Mouse (Mus musculus): ENCODE measurements around the gene Qrich1. TPM values are rescaled to one million over a fixed set of nuclear protein-coding genes. Genes with fewer than 3 reads are reported as not detected.

Gene Qrich1
- total RNA-seq, 1 experiment from 2014 or later: 131 TPM

DNA sequence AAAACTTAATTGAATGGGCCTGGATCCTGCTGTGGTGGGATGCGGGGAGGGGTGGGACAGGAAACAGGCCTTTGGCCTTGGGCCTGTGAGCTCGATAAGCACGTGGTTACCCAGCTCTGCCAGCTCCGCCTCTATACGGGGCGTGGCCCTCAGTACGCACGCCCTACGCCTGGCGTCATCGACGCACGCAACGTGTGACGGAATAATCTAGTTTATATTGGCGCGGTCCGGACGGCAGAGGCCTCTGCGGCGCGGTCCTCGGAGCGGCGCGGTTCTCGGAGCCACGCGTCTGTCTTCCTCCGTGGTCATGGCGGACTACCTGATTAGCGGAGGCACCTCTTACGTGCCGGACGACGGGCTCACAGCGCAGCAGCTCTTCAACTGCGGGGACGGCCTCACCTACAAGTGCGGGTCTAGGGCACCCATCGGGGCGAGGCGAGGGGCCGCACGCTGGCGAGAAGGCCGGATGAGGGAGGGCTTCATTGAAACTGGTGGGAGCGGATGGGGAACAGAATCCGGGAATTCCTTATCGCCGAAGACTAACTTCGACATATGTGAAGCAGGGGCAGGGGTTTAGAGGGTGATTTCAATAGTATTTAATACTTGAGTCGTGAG, 43.7 kb downstream of the Qrich1 start, which contains the start of gene Impdh2:
Gene Impdh2 (plus strand): TSS at position 60 of the 615 bp plus-strand sequence.
- ATAC-seq (replicated peaks; ENCODE audit: low read depth, poor library complexity, severe bottlenecking): peak; percentile 96

DNA sequence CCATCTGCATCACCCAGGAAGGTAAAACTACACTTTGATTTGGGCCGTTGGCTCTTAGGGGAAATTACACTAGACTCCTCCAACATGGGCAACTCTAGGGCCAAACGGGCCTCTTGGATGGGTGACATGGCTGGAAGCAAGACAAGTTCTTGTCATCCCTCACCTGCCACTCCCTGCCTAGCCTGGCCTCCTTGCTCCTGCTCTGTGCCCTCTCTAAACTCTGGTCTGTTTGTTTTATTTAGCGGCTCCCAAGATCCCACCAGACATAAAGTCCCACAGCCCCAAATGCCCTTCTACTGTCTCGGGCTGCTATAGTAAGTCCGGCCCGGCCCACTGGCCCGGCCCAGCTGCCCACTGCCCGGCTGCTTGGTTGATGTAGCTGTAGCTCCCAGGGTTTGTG, 47.1 kb downstream of the Qrich1 start:
- no peak for ATAC-seq (replicated peaks; ENCODE audit: low read depth, poor library complexity, severe bottlenecking)

DNA sequence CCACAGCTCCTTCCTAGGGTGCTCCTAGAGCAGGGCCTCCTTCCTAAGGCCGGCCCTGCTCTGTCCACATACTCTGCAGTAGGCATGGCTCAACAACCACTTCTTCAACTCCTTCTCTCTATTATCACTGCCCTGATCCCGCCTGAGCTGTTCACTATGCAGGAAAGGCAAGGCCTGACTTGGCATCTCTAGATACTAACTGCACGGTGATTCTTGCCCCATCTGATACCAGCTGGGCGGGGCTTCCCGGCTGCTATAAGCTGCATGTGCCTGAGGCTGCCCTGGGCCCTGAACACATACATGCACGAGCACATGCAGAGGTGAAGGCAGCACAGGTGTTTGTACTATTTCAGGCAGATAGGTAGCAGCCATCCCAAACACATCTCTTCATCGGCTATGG, 47.5 kb downstream of the Qrich1 start:
- no peak for ATAC-seq (replicated peaks; ENCODE audit: low read depth, poor library complexity, severe bottlenecking)

GRCm38 (mm10) chr9:108565881-108566814, 49.5 kb downstream of the Qrich1 start:
- 0 out of 2 replicates have a peak, but pooled peaks have one; percentile 0 for ATAC-seq (replicated peaks; ENCODE audit: low read depth, poor library complexity, severe bottlenecking)

DNA sequence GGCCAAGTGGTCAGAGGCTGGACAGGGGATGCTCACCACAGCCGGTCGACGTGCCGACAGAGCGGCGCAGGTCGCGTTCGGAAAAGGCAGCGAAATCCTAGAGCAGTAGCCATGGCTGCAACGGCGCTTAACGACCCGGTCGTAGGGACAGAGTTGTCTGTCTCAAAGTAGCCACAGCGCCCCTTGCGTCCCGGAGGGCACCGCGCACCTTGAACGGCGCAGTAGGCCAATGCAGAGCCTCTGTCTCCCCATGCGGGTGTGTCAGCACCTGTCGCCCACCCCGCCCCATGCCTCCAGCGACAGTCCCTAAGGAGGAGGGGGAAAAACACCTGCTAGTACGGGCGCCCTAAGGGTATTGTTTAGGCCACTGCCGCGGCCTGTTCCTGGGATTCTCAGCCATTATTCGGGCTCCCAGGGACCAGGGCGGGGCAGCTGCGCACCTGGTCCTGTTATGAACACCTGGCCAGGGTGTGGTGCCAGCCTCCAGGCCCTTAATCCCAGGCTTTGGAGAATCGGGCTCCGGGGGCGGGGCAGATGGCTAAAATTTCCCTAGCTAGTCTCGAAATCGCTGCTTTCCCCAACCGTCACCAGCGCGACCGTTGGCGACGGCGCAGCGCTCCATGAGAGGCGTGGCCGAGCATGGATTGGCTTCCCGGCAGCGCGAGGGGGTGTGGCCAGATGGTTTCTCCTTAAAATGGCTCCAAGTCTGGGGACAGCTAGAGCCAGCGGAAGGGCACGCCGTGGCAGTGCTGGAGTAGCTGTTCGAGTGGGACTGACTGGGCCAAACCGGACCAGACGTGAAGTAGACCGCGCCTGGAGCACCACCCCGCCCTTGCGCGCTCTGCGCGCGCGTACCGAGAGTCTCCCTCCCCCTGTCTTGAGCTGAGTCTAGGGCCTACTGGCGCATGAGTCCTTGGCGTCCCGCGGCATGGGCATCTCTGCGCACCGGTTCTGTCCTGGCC, 50.5 kb downstream of the Qrich1 start, which contains the start of gene Ndufaf3:
Gene Ndufaf3 (minus strand): TSS at position 620 of the 962 bp plus-strand sequence.
- peak; percentile 61 for ATAC-seq (replicated peaks; ENCODE audit: low read depth, poor library complexity, severe bottlenecking)

GRCm38 (mm10) chr9:108567931-108568419, 51.4 kb downstream of the Qrich1 start:
- ATAC-seq (replicated peaks; ENCODE audit: low read depth, poor library complexity, severe bottlenecking): no peak

DNA sequence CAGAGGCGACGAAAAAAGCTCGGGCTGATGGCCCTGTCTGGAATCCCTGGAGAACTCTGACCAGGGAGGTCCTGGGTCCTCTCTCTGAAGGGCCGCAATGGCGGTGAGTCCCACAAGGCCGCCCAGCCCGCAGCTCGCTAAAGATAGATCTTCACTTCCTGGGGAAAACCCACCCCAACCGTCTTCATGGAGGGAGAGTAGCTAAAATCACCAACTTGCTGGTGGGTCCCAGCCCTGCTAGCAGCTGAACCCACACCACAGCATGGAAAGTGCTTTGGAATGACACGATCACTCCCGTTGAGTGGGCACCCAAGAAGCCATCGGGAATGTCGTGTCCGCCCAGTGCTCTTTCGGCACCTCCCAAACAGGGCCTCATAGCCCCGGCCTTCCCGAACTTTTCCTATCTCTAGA, 51.9 kb downstream of the Qrich1 start:
- no peak for ATAC-seq (replicated peaks; ENCODE audit: low read depth, poor library complexity, severe bottlenecking)

GRCm38 (mm10) chr9:108569381-108570206, 53.0 kb downstream of the Qrich1 start, which contains the start of gene Dalrd3:
Gene Dalrd3, plus strand, starts transcription at chr9:108569886.
- ATAC-seq (replicated peaks; ENCODE audit: low read depth, poor library complexity, severe bottlenecking): peak; percentile 45

DNA sequence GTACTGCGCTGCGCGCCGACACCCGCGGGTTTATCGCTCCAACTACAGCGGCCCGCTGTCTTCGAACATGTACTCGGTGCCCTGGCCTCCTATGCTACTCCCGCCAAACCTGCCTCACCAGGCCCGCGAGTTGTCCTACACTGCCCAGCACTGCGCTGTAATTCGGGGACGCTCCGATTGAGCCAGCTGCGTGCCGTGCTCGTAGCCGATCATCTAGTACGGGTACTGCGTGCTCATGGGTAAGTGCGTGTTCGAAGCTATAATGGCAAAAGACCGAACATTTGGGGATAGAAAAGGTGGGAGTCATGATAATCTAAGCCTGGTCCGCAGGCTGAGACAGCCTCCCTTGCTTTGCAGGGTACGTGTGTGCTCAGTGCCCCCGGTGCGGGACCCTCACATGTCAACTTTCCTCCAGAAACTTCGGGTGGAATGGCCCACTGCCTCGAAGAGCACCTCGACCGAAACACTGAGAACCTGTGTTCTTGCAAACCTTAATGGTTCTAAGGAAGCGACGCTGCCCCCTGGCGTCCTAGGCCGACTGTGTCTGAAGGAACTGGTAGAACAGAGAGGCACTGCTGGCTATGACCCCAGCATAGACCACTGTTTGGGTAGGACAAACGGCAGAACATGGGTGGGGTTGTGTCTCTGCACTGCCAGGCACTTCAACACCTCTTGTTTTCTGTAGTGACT, 53.7 kb downstream of the Qrich1 start:
- ATAC-seq (replicated peaks; ENCODE audit: low read depth, poor library complexity, severe bottlenecking): peak; percentile 22

DNA sequence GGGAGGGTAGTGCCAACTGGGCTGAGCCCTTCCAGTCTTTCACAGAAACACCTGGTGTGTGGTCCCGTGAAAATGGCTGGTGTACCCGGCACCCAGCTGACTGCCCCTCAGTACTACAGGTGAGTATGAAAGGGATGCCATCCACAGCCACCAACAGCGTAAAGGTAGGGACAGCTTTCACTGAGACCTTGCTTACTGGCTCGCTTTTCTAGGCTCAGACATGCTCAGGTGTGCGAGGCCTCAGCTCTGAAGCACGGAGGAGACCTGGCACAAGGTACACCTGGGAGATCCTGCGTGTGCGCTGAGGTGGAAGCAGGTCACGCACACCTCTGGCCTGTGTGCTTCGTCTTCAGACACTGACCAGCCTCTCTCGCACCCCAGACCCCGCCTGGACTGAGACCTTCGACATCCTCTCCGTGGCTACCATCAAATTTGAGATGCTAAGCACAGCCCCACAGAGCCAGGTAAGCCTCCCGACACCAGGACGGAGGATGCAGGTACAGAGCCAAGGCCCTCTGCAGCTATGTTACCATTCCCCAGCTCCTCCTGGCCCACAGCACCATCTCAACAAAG, 54.9 kb downstream of the Qrich1 start:
- ATAC-seq (replicated peaks; ENCODE audit: low read depth, poor library complexity, severe bottlenecking): no peak

GRCm38 (mm10) chr9:108572321-108572720, 55.7 kb downstream of the Qrich1 start:
- no peak for ATAC-seq (replicated peaks; ENCODE audit: low read depth, poor library complexity, severe bottlenecking)

DNA sequence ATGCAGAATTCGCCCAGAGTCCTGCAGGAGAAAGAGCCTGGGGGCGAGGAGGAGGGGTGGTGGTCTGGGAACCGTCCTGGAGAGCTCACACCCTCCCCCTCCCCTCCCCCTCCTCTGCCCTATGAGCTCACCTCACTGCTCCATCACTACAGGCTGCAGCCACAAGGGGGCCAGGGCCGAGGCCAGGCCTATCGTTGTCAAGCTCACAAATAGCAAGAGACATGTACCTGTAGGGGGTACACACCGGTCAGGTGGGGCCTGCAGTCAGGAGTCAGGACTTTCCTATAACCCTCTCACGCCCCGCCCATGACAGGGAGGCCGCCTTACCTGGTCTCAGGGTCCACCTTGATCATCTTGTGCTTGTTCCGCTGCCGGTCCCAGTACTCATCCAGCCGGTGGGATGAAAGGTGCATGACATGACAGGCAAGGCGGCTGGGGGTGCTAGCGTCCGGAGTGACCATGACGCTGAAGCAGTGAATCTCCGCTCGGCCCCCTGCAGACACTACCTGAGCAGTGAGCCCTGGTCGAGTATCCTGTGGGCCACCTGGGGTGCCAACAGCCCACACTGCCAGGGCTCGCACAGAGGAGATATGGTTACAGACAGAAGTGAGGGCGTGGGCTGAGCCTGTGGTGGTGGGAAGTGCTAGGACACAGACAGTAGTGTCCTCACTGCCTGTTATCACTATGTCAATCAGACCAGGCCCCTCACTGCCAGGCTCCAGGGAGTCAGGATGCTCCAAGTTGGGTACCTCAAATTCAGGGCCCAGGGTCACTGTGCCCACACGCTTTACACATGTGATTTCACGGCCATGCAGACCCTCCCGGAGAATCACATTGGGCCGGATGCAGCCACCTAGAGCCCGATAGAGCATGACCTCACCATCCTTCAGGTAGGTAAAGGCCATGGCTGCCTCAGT, 57.4 kb downstream of the Qrich1 start:
- 0 out of 2 replicates have a peak, but pooled peaks have one; percentile 7 for ATAC-seq (replicated peaks; ENCODE audit: low read depth, poor library complexity, severe bottlenecking)

- no peak for ATAC-seq (replicated peaks; ENCODE audit: low read depth, poor library complexity, severe bottlenecking)
Observed at GRCm38 (mm10) chr9:108574921-108575320, 58.3 kb downstream of the Qrich1 start.

DNA sequence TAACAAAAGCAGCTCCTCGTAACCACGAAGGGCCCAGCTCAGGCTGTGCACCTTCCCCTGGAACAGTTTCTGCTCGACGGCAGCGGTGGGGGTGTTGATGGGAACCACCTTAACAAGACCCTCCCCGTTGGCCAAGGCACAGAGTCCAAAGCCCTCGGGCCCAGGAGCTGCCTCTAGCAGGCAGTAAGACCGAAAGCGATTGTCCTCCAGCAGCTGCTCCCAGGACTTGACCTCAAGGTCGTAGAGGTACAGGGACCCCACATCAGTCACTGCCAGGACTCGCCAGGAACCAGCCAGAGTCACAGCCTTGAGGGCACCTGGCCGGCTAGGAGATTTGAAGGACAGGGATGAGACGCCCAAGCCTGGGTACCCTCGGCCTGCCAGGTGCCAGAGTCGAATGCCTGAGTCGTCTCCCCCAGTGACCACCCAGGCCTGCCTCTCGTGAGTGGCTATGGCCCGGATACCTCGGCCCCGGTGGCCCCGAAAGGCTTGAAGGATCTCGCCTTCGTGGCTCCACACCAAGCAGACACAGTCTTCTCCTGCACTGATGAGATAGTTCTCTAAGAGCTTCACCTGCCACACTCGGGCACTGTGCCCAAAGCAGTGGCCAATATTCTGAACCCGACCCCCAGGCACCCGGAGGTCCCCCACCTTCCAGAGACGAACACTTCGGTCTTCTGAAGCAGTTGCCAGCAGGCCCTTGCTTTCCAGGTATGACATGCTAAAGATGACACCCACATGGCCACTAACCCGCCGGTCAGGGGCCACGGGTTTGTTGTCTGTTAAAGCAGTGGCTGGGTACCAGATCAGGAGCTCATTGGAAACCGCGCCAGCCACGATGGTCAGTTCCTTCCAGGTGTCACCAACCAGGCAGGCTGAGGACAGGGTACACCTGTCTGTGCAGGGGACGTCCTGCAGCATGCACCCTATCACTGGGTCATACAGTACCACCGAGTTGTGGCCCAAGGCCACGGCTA, 59.0 kb downstream of the Qrich1 start:
- ATAC-seq (replicated peaks; ENCODE audit: low read depth, poor library complexity, severe bottlenecking): no peak

DNA sequence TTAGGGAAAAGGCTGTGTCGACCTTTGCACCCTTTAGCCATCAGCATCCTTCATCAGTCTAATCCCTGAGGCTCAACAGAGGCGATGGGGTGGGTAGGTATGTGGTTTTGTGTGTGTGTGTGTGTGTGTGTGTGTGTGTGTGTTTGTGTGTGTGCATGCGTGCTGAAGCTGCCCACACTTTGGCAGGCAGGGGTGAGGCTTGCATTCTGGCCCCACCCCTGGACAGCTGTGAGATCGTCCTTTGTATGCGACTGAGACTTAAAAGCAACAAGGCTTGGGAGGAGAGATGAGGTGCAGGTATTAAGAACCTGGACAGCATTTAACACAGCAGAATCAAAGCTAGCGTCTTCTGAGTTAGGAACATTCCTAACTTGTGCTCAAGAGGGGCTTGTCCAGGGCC, 60.4 kb downstream of the Qrich1 start:
- no peak for ATAC-seq (replicated peaks; ENCODE audit: low read depth, poor library complexity, severe bottlenecking)
